Mouse (Mus musculus): ENCODE measurements around the gene Htra2.

The Htra2 gene

GRCm38 (mm10) chr6:83070311-83071219 lies 15.5 kb upstream of the Htra2 start:
- no peak for DNase-seq (ENCODE audit: low spot score in 2 of 2)

- DNase-seq (ENCODE audit: low spot score in 2 of 2), result no peak
These were observed 15.0 kb upstream of the Htra2 start, which contains the start of gene Tlx2 for GRCm38 (mm10) chr6:83070247-83070310. TSS of gene Tlx2 (minus strand) at chr6:83070293.

GRCm38 (mm10) chr6:83069488-83070246 lies 14.6 kb upstream of the Htra2 start:
- no peak for DNase-seq (ENCODE audit: low spot score in 2 of 2)

DNA sequence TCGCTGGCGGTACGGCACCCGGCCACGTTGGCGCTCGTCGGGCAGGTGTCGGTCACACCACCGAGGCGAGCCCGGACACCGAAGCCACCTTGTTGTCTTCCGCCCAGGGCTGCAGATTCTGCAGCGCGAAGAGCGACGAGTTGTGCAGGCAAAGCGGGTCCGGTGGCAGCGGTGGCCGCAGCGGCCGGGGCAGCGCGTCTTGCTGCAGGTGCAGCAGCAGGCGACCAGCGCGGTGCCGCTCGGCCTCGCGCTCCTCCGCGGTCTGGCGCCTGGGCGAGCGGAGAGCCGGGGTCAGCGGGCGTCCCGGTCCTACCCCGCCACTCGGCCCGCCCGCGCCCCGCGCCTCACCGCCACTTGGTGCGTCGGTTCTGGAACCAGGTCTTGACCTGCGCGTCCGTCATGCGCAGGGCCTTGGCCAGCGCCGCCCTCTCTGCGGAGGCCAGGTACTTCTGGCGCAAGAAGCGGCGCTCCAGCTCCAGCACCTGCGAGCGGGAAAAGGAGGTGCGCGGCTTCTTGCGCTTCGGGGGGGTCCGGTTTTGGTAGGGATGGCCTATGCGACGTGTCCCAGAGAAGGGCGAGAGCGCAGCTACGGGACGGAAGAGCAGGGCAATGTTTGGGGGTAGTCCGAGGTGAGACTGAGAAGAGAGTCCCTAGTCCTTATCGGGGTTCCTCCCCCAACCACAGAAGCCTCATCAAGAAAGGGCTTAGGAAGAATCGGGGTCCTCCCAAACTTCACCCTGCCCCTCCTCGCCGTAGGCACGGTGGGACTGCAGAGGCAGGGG lies 13.8 kb upstream of the Htra2 start:
- DNase-seq (ENCODE audit: low spot score in 2 of 2), result no peak

DNA sequence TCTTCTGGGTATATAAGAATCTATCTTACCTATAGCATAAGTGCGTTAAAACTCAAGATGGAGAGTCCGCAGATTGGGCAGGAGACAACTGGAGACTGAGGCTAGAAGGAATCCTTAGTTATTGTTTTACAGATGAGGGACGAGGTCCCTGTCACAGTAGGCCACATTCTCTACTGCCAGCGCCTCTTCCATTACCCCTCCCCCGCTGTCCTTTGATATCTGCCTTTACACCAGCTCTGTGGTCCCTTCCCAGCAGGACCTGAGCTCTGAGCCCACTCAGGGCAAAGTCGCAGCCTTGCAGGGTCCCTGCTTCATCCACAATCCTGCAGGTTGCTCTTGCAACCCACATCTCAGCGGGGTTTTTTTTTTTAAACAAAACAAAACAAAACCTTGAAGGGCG lies 13.1 kb upstream of the Htra2 start:
- DNase-seq (ENCODE audit: low spot score in 2 of 2), result no peak

DNA sequence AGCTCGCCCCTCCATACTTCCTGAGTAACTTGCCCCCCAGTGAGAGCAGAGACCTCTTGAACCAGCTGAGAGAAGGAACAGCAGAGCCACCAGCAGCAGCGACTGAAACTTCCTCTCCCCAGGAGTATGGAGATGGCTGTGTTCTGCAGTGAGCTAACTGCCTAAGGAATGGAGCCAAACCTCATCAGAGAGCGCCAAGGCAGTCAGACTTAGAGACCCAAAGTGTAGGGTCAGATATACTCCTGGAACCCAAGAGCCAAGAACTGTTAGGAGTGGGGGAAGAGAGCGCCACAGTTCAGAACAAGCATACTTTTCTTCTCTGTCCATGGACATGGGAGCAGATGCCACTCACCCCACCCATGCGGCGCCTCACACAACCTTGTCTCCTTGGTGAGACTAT lies 11.4 kb upstream of the Htra2 start:
- DNase-seq (ENCODE audit: low spot score in 2 of 2), result no peak

DNA sequence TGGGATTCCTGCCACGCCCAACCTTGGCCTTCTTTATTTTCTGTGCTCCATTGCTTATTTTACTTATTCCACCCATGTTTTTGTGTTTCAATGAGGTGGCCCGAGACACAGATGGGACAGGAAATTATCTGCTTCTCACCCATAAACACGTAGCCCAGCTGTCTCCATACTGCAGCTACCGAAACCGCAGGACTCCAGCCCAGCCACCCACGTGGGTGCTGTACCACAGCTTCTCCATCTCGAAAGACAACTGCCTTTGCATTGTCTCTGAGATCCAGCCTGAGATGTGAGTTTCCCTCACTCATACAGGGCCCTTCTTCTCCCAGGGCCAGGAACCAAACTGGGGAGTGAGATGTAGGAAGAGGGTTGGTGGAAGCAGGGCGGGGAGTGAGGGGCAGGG lies 10.9 kb upstream of the Htra2 start:
- DNase-seq (ENCODE audit: low spot score in 2 of 2), result peak in 1 of 2 experiments; percentile 28

DNA sequence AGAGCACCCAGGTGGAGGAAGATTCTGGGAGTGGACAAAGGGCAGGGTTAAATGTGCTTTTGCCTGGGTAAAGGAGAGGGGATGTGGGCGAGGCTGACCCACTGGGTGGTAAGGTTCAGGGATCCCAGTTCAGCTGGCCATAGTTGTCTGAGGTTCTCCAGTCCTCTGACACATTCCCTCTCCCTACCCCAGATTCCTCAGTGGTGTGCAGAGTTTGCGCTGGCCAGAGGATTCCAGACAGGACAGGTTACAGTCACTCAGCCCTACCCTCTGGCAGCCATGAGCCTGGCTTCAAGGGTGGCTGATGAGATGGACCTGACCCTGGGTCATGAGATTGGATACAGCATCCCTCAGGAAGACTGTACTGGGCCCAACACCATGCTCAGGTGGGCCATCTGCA lies 3.7 kb upstream of the Htra2 start:
- DNase-seq (ENCODE audit: low spot score in 2 of 2), result no peak

GRCm38 (mm10) chr6:83057790-83058189 lies 2.7 kb upstream of the Htra2 start, which contains the start of gene Dqx1:
TSS of gene Dqx1 (plus strand) at chr6:83057844.
- no peak for DNase-seq (ENCODE audit: low spot score in 2 of 2)

DNA sequence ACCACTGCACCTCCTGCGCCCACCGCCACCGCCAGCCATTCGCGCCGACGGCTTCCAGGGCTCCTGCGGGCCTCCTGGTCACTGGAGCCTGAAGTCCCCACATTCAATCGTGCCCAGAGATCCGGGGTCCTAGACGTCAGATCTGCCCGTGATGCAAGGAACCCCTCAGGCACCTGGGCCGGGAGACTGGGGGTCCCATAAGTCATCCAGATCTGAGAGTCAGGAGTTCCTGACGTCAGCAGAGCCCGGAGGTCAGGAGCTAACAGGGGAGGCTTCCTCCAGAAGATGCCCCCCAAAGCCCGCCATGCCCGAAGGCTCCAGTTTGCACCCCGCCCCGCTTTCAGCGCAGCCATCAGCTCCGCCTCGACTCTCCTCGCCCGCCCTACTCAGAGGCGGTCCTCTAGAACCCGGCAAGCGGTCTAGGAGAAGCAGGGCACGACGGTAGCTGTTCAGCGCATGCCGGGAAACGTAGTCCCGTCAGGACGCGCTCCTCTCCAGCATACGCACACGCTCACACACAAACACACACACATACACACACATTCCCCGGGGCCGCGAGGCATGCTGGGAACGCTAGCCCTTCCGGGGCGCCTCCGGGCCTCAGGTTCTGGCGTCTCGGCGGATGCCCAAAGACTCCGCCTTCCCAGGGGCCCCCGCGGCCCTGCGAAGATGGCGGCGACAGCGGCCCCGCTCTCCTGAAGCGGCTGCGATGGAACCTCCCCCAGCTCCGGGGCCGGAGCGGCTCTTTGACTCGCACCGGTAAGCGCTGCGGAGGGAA lies 810 bp downstream of the Htra2 start, which contains the start of gene Aup1:
TSS of gene Aup1 (plus strand) at position 448 of the 778 bp plus-strand sequence.
- peak; percentile 98 to 99 for DNase-seq (ENCODE audit: low spot score in 2 of 2)

DNA sequence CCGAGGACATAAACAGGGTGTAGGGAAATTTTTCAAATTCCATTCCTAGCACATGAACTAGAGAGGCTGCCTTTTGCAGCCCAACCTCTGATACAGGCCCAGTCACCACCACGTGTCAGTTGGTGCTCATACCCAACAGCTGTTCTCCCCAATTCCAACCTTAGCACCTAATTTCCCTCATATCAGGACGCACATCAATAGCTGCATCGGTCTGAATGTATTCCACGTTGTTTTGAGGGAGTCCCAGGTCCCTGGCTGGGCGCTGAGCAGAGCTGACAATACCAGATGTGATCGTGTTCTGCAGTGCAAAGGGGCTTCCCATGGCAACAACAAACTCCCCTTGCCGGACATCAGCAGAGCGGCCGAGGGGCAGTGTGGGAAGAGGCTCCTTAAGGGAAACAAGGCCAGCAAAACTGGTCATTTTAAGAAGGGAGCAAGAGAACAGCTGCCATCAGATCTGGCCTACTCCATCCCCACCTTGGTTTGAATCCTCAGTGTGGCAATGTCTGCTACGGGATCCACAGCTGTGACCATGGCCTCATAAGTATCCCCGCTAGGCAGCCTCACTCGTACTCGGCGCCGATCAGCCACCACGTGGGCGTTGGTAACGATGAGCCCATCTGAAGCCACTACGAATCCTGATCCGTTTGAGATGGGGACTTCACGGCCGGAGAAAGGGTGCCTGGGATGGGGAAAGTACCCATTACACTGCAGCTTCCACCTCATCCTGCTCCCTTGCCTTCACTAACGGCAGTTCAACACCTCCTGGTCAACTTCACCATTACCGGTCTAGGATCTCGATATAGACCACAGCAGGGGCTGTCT lies 1.7 kb downstream of the Htra2 start:
- DNase-seq (ENCODE audit: low spot score in 2 of 2), result peak in 1 of 2 experiments; percentile 38

GRCm38 (mm10) chr6:83049367-83049766 lies 5.7 kb downstream of the Htra2 start:
- no peak for DNase-seq (ENCODE audit: low spot score in 2 of 2)

GRCm38 (mm10) chr6:83044742-83045141 lies 10.3 kb downstream of the Htra2 start:
- peak; percentile 37 to 46 for DNase-seq (ENCODE audit: low spot score in 2 of 2)

DNA sequence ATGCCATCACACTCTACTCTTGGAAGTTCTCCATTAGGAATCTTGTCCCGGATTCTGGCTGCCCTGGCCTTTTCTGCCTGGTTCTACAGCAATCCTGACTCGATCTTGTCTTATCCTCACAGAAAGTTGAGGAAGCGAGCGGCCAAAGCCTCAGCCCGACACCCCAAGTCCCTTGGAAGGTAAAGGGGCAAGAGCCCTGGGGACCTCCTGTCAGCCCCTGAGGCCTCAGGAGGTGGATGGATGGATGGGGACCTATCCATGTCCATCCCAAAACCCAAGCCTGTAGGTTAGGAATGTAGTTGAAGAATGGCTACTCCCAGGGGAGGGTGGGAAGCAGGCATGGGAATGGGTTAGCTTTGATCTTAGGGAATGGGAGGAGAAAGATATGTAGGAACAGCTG lies 11.1 kb downstream of the Htra2 start:
- no peak for DNase-seq (ENCODE audit: low spot score in 2 of 2)

GRCm38 (mm10) chr6:83043561-83043960 lies 11.5 kb downstream of the Htra2 start:
- no peak for DNase-seq (ENCODE audit: low spot score in 2 of 2)

DNA sequence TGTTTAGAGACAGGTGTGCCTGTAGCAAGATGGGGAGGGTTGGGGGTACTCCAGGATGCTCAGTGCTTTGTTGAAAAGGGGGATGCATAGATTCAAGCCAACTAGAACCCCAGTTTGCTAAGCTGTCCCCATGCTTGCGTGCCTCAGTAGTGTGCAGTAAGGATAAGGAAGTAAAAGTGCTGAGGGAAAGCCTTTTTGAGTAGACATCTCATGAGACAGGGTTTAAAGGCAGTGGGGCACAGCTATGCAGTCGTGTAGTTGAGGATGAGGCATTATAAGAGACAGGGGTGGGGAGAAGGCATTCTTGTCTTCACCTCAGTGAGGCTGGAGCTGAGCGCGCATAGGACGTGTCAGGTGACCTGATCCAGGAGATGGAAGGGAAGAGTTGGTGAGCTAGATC lies 14.5 kb downstream of the Htra2 start:
- no peak for DNase-seq (ENCODE audit: low spot score in 2 of 2)

GRCm38 (mm10) chr6:83038496-83039012 lies 16.5 kb downstream of the Htra2 start:
- DNase-seq (ENCODE audit: low spot score in 2 of 2), result peak; percentile 91 to 95

- DNase-seq (ENCODE audit: low spot score in 2 of 2), result no peak
These were observed 17.9 kb downstream of the Htra2 start for GRCm38 (mm10) chr6:83037188-83037587.

DNA sequence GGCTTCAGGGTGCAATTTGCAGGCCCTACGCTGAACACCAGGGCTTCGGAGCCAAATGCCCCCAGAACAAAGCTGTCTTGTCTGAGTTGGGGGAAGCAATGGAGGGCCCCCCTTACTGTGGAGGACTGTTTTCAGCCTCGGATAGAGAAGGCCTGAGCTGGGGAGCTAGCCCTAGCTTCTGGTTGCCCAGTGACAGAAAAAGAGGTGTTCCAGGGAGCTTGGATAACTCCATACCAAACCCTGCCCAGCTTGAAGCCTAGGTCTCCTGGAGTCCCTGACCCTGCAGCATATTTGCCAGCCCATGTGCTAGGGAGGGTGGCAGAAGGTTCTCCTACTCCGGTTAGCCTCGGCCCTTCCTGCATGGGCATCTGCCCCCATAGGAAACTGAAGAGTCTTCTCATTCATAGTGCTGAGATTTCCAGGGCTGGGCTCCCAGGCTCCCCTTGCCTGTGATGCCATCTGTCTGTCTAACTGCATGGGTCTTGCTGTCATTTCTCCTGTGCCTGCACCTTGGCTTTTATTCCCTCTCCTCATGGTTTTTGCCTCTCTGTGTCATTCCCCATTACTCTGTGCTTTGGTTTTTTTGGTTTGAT lies 20.5 kb downstream of the Htra2 start:
- no peak for DNase-seq (ENCODE audit: low spot score in 2 of 2)

Data from spleen, postnatal 36 days (tissue).